Mouse (Mus musculus): ENCODE data around the gene Ngfr. TPM values are rescaled to one million over a fixed set of nuclear protein-coding genes. Genes with fewer than 3 reads are reported as not detected.
A peak's percentile ranks its signal among the peaks of the same experiment; 100 is the strongest.

Ngfr gene
- polyA plus RNA-seq, 1 experiment from 2014 or later = 13.7 TPM

DNA sequence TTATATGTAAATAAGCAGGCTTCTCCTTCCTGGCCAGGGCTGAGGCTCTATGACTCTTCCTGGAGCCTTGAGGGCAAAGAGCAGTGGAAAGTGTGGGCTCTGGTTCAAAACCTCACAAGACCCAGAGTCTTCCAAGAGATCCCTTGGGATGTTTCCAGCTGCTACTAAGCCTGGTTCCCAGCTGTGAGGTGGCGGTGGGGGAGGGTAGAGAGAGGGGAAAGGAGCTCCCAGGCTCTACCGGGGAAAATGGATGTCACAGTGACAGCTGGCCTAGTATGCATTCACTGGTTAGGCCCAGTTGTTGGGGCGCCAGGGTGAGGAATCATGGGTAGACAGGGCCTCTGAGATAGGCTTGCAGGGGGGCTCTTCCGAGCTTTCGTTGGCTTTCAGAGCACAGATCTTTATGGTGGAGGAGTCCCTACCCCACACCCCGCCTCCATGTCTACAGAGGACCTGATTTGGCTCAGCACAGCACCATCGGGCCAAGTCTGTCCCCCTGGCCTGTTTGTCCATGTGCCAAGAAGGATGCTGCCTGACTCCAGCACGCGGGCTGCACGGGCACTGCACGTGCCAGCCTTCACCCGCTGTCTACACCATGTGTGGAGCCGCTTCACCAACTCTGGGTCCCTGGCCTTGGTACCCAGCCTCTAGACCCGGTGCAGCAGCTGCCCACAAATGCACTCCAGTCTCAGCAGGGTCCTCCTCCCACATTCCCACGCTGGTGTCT is 49.0 kb downstream of the Ngfr start:
- no peak overlapping the region for H3K9ac ChIP-seq (replicated peaks; ENCODE audit: low read length)
- no peak for ATAC-seq (replicated peaks; ENCODE audit: insufficient number of reproducible peaks, low FRiP score, low TSS enrichment, low read depth)
- H3K9me3 ChIP-seq (replicated peaks; ENCODE audit: control insufficient read depth, low read length) = no peaks in the 10 kb centered on the region
- H3K27ac ChIP-seq (replicated peaks; ENCODE audit: low read depth, low read length) = no peak overlapping the region
- H3K4me3 ChIP-seq (ENCODE audit: low read depth, low read length) = no peak overlapping the region
- H3K4me1 ChIP-seq (ENCODE audit: control insufficient read depth, insufficient read depth, low read length) = no peaks in the 10 kb centered on the region
- WGBS = 78% methylated on average over 15 of the region's 15 CpGs
- H3K4me2 ChIP-seq (ENCODE audit: low read depth, low read length) = no peak overlapping the region
- no peaks in the 10 kb centered on the region for H3K27me3 ChIP-seq (ENCODE audit: control insufficient read depth, insufficient read depth, low read length)
- DNase-seq (ENCODE audit: low spot score) = no peak
- no peaks in the 10 kb centered on the region for H3K36me3 ChIP-seq (replicated peaks; ENCODE audit: control insufficient read depth, insufficient read depth, low read depth, low read length)

DNA sequence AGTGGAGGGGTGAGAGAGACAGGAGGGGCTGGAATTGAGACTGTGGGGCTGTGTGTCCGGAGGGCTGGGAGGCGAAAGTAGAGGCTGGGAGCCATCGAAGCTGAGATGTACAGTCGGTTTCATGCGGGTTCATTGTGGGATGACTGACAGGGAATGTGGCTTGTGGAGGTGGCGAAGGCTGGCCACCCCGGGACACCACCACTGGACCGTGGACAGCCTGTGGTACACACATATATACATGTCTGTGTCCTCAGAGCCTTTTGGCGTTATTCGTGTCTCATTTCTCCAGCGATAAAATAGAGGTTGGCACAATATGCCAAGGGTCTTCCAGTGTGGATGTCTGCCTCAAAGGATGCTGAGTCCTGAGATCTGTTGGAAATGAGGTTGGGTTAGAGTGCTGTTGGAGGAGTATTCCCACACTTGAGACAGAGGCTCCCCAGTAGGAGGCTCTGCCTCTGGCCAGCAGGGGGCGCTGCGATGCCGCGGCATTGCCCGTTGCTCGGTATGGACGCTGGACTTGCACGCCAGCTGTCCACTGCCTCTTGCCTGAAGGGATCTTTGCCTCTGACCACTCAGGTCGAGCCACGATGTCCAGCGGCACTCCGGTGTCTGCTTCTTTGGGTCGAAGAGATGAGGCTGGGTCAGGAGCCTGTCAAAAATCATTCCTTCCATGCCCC is 53.9 kb downstream of the Ngfr start:
- Histone ChIP-seq H3K27me3 (ENCODE audit: control insufficient read depth, insufficient read depth, low read length) (no peaks in the 10 kb centered on the region), H3K36me3 (replicated peaks; ENCODE audit: control insufficient read depth, insufficient read depth, low read depth, low read length) (no peaks in the 10 kb centered on the region), H3K9ac (replicated peaks; ENCODE audit: low read length) (peak overlapping the region; percentile 37), H3K27ac (replicated peaks; ENCODE audit: low read depth, low read length) (no peak overlapping the region), H3K9me3 (replicated peaks; ENCODE audit: control insufficient read depth, low read length) (no peaks in the 10 kb centered on the region), H3K4me1 (ENCODE audit: control insufficient read depth, insufficient read depth, low read length) (no peaks in the 10 kb centered on the region), H3K4me3 (ENCODE audit: low read depth, low read length) (0 out of 2 replicates have a peak overlapping the region, but pooled peaks have one; percentile 6), H3K4me2 (ENCODE audit: low read depth, low read length) (peak overlapping the region; percentile 34)
- ATAC-seq (replicated peaks; ENCODE audit: insufficient number of reproducible peaks, low FRiP score, low TSS enrichment, low read depth) = peak; percentile 67; the same call in 1 of the 2 replicates
- 22% methylated on average over 24 of the region's 24 CpGs for WGBS
- DNase-seq (ENCODE audit: low spot score) = peak; percentile 92

DNA sequence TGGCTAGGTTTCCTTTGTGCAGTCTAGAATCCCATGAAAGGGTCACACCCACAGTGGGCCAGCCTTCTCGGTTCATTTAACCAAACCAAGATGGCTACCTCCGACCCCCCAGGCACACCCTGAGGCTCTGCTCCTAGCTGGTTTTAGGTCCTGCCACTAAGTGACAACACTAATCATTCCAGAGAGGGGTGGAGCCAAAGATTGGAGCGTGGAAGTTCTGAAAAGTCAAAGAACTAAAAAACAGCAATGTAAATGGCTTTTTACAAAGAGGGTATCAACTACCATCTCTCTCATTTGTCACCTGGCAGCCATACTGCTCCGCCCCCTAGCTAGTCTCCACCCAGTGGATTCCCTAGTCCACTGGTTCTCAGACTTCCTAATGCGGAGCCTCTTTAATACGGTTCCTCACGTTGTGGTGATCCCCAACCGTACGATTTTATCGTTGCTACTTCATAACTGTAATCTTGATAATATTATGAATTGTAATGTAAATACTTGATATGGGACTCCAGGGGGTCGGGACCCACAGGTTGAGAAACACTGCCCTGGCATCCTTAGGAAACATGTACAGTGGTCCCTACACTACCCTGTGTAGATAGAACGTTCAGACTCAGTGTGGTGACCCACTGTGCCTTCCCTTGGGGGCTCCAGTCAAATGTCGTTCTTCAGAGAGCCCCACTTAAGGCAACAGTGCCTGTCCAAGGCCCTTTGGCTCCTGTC is 55.0 kb downstream of the Ngfr start:
- Histone ChIP-seq H3K9me3 (replicated peaks; ENCODE audit: control insufficient read depth, low read length) (no peaks in the 10 kb centered on the region), H3K27ac (replicated peaks; ENCODE audit: low read depth, low read length) (no peak overlapping the region), H3K4me1 (ENCODE audit: control insufficient read depth, insufficient read depth, low read length) (no peaks in the 10 kb centered on the region), H3K36me3 (replicated peaks; ENCODE audit: control insufficient read depth, insufficient read depth, low read depth, low read length) (no peaks in the 10 kb centered on the region), H3K27me3 (ENCODE audit: control insufficient read depth, insufficient read depth, low read length) (no peaks in the 10 kb centered on the region), H3K9ac (replicated peaks; ENCODE audit: low read length) (no peak overlapping the region), H3K4me3 (ENCODE audit: low read depth, low read length) (no peak overlapping the region), H3K4me2 (ENCODE audit: low read depth, low read length) (no peak overlapping the region)
- WGBS = 76% methylated on average over 13 of the region's 13 CpGs
- no peak for ATAC-seq (replicated peaks; ENCODE audit: insufficient number of reproducible peaks, low FRiP score, low TSS enrichment, low read depth)
- no peak for DNase-seq (ENCODE audit: low spot score)

DNA sequence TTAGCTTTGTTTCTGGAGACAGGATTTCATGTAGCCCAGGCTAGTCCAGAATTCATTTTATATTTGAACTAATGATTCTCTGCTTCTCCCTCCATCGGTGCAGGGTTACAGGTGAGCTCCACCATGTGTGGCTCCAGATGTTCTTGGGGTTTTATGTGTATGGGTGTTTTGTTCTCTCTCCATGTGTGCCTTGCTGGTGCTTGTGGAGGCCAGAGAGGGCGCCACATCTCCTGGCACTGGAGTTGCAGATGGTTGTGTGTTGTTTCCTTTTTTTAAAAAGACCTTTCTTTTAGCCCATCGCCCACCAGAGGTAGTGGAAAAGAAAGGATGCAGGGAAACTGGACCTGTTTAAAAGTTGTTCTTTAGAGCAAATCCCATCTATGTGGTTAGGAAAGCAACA is 59.3 kb downstream of the Ngfr start:
- Histone ChIP-seq H3K9ac (replicated peaks; ENCODE audit: low read length) (no peak overlapping the region), H3K4me3 (ENCODE audit: low read depth, low read length) (no peak overlapping the region), H3K27me3 (ENCODE audit: control insufficient read depth, insufficient read depth, low read length) (no peaks in the 10 kb centered on the region), H3K4me2 (ENCODE audit: low read depth, low read length) (no peak overlapping the region), H3K27ac (replicated peaks; ENCODE audit: low read depth, low read length) (no peak overlapping the region), H3K9me3 (replicated peaks; ENCODE audit: control insufficient read depth, low read length) (no peaks in the 10 kb centered on the region), H3K36me3 (replicated peaks; ENCODE audit: control insufficient read depth, insufficient read depth, low read depth, low read length) (no peaks in the 10 kb centered on the region), H3K4me1 (ENCODE audit: control insufficient read depth, insufficient read depth, low read length) (no peaks in the 10 kb centered on the region)
- no peak for ATAC-seq (replicated peaks; ENCODE audit: insufficient number of reproducible peaks, low FRiP score, low TSS enrichment, low read depth)
- 70% methylated on average over 3 of the region's 3 CpGs for WGBS
- no peak for DNase-seq (ENCODE audit: low spot score)

DNA sequence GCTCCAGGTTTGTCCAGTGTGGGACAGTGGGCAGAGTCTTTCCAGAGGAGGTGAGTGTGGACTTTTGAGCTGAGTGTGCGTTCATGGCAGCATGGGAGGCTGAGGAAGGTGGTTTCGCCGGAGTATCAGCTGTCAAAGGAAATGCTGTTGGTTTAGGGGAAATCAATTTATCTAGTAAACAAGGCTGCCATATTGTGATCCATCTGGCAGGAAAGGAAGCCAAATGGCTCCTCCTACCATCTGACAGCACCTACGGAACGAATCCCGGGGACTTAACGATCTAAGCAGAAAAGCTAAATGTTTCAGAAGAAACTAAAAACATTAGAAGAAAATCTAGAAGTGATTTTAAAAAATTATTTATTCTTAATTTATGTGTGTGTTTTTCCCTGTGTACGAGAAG is 60.2 kb downstream of the Ngfr start:
- no peak overlapping the region for H3K27ac ChIP-seq (replicated peaks; ENCODE audit: low read depth, low read length)
- no peak overlapping the region for H3K4me3 ChIP-seq (ENCODE audit: low read depth, low read length)
- no peak for DNase-seq (ENCODE audit: low spot score)
- no peaks in the 10 kb centered on the region for H3K36me3 ChIP-seq (replicated peaks; ENCODE audit: control insufficient read depth, insufficient read depth, low read depth, low read length)
- H3K4me2 ChIP-seq (ENCODE audit: low read depth, low read length) = no peak overlapping the region
- no peaks in the 10 kb centered on the region for H3K9me3 ChIP-seq (replicated peaks; ENCODE audit: control insufficient read depth, low read length)
- WGBS = 91% methylated on average over 8 of the region's 8 CpGs
- H3K27me3 ChIP-seq (ENCODE audit: control insufficient read depth, insufficient read depth, low read length) = no peaks in the 10 kb centered on the region
- H3K4me1 ChIP-seq (ENCODE audit: control insufficient read depth, insufficient read depth, low read length) = no peaks in the 10 kb centered on the region
- ATAC-seq (replicated peaks; ENCODE audit: insufficient number of reproducible peaks, low FRiP score, low TSS enrichment, low read depth) = no peak
- no peak overlapping the region for H3K9ac ChIP-seq (replicated peaks; ENCODE audit: low read length)

DNA sequence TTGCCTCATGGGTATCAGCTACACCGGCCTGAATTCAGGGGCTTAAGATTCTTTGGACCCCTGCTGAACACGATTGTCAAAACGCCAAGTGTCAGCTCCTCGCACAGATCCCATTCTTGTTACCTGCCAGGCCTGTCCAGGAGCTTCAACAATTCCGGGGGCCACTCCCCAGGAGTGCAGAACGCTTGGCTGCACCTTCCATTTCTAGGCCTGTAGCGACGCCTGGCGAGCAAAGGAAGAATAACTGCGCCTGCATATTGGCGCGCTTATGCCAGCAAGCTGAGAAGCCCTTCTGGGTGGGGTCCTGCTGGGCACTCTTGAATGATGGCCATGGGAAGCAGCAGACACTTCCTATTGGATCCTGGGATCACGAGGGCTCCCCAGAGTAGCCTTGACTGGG is 66.0 kb downstream of the Ngfr start:
- Histone ChIP-seq H3K36me3 (replicated peaks; ENCODE audit: control insufficient read depth, insufficient read depth, low read depth, low read length) (no peaks in the 10 kb centered on the region), H3K4me2 (ENCODE audit: low read depth, low read length) (peak overlapping the region; percentile 36), H3K9me3 (replicated peaks; ENCODE audit: control insufficient read depth, low read length) (no peaks in the 10 kb centered on the region), H3K4me1 (ENCODE audit: control insufficient read depth, insufficient read depth, low read length) (peaks cover 7% of the 10 kb centered on the region), H3K27ac (replicated peaks; ENCODE audit: low read depth, low read length) (no peak overlapping the region), H3K4me3 (ENCODE audit: low read depth, low read length) (0 out of 2 replicates have a peak overlapping the region, but pooled peaks have one; percentile 5), H3K9ac (replicated peaks; ENCODE audit: low read length) (no peak overlapping the region), H3K27me3 (ENCODE audit: control insufficient read depth, insufficient read depth, low read length) (no peaks in the 10 kb centered on the region)
- DNase-seq (ENCODE audit: low spot score) (peak; percentile 88), ATAC-seq (replicated peaks; ENCODE audit: insufficient number of reproducible peaks, low FRiP score, low TSS enrichment, low read depth) (no peak)
- under 1% methylated on average over 13 of the region's 13 CpGs for WGBS

DNA sequence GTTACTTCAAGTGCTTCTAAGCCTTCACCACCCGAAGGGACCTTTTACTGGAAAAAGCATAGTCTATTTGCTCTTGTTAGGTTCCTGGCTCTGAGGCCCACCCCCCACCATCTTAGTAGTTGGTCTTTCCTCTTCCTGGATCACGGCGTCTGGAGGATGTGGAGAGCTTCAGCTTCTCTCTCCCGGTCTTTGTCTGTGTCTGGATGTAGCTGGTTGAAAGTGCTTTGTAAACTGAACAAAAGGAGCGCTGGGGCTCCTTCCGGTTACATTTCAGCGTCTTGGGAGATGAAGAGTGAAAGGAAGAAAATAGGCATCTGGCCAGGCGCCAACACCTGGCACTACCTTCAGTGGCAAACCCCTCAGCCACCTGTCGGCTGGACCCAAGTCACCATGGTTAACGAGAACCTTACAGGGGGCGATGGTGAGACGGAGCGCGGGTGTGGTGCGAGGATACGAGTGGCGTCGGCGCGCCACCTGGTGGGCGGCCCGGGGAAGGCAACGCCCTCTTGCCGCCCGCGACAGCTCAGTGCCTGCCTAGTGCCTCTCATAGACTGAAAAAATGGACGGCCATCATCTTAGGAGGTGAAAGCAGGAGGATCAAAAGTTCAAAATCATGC is 67.0 kb downstream of the Ngfr start:
- Histone ChIP-seq H3K4me1 (ENCODE audit: control insufficient read depth, insufficient read depth, low read length) (peaks cover 13% of the 10 kb centered on the region), H3K27ac (replicated peaks; ENCODE audit: low read depth, low read length) (no peak overlapping the region), H3K9ac (replicated peaks; ENCODE audit: low read length) (peak overlapping the region; percentile 25; the same call in 1 of the 2 replicates), H3K36me3 (replicated peaks; ENCODE audit: control insufficient read depth, insufficient read depth, low read depth, low read length) (no peaks in the 10 kb centered on the region), H3K9me3 (replicated peaks; ENCODE audit: control insufficient read depth, low read length) (no peaks in the 10 kb centered on the region), H3K4me3 (ENCODE audit: low read depth, low read length) (no peak overlapping the region), H3K27me3 (ENCODE audit: control insufficient read depth, insufficient read depth, low read length) (no peaks in the 10 kb centered on the region), H3K4me2 (ENCODE audit: low read depth, low read length) (peak overlapping the region; percentile 36)
- 6% methylated on average over 27 of the region's 27 CpGs for WGBS
- DNase-seq (ENCODE audit: low spot score) = peak; percentile 94
- peak; percentile 51; the same call in 1 of the 2 replicates for ATAC-seq (replicated peaks; ENCODE audit: insufficient number of reproducible peaks, low FRiP score, low TSS enrichment, low read depth)

Data from embryonic facial prominence, embryonic 11.5 days (tissue).